Mouse (Mus musculus): ENCODE data around the gene Lyplal1. TPM values are rescaled to one million over a fixed set of nuclear protein-coding genes. Genes with fewer than 3 reads are reported as not detected.

Lyplal1 gene
- 0.09 and 0.95 TPM in 2 replicates for polyA plus RNA-seq (2012)

DNA sequence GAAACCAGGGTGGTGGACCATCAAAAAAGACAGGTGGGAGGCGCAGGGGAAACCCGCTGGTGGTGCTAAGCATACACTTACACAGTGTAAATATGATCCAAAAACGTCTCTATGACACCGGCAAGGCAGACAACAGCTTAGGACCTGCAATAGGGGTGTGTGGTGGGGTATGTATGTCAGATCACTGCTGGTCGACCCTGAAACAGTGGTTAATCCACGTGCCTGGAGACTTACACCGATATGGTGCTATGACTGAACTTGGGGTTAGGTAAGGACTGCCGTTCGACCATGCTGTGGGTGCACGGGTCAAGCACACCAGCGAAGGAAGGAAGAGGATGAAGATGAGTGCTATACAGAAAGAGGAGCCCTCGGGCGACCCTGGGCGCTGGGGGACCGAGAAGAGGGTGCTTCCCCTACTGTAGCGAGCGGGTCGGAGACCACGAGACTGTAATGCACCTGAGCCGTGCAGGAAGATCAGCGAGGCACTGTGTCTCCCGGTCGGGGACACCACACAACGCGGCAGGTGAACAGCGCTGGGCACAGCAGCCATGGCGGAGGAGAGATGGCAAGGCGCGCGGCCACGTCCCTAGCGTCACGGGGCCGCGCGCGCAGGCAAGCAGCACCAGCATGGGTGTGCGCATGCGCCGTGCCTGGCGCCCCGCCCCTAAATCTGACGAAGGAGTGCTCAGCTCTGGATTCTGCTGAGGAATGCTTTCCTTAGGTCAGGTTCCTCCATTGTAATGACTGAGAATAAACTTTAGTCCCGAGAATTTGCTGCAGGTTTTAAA lies at the start of gene Lyplal1:
Gene Lyplal1, minus strand, starts transcription at position 610 of the 788 bp plus-strand sequence.
- H3K27me3 ChIP-seq (ENCODE audit: control insufficient read depth), result no peaks in the 10 kb centered on the region
- H3K4me3 ChIP-seq (replicated peaks), result peak within 1 kb of the TSS; percentile 94
- no peaks in the 10 kb centered on the region for H3K36me3 ChIP-seq (ENCODE audit: control insufficient read depth)
- TF ChIP-seq GATA1 (IDR thresholded peaks at IDR 0.05; ENCODE audit: low read length) (no peak), TAL1 (IDR thresholded peaks at IDR 0.05; ENCODE audit: low read length) (no peak)
- H3K4me1 ChIP-seq (ENCODE audit: control insufficient read depth), result peaks cover 18% of the 10 kb centered on the region
- H3K9me3 ChIP-seq (ENCODE audit: control insufficient read depth, low read length), result no peaks in the 10 kb centered on the region

GRCm38 (mm10) chr1:186163616-186164015 lies 46.5 kb upstream of the Lyplal1 start:
- Histone ChIP-seq H3K9me3 (ENCODE audit: control insufficient read depth, low read length) (peaks cover 2% of the 10 kb centered on the region; the same call in 1 of the 2 replicates), H3K4me3 (replicated peaks) (no peak overlapping the region), H3K36me3 (ENCODE audit: control insufficient read depth) (no peaks in the 10 kb centered on the region), H3K27me3 (ENCODE audit: control insufficient read depth) (no peaks in the 10 kb centered on the region), H3K4me1 (ENCODE audit: control insufficient read depth) (no peaks in the 10 kb centered on the region)
- TF ChIP-seq GATA1 (IDR thresholded peaks at IDR 0.05; ENCODE audit: low read length) (no peak), TAL1 (IDR thresholded peaks at IDR 0.05; ENCODE audit: low read length) (no peak)

GRCm38 (mm10) chr1:186163206-186163605 lies 46.1 kb upstream of the Lyplal1 start:
- H3K36me3 ChIP-seq (ENCODE audit: control insufficient read depth), result no peaks in the 10 kb centered on the region
- no peaks in the 10 kb centered on the region for H3K4me1 ChIP-seq (ENCODE audit: control insufficient read depth)
- peaks cover 2% of the 10 kb centered on the region; the same call in 1 of the 2 replicates for H3K9me3 ChIP-seq (ENCODE audit: control insufficient read depth, low read length)
- TF ChIP-seq GATA1 (IDR thresholded peaks at IDR 0.05; ENCODE audit: low read length) (no peak), TAL1 (IDR thresholded peaks at IDR 0.05; ENCODE audit: low read length) (no peak)
- no peaks in the 10 kb centered on the region for H3K27me3 ChIP-seq (ENCODE audit: control insufficient read depth)
- H3K4me3 ChIP-seq (replicated peaks), result no peak overlapping the region

DNA sequence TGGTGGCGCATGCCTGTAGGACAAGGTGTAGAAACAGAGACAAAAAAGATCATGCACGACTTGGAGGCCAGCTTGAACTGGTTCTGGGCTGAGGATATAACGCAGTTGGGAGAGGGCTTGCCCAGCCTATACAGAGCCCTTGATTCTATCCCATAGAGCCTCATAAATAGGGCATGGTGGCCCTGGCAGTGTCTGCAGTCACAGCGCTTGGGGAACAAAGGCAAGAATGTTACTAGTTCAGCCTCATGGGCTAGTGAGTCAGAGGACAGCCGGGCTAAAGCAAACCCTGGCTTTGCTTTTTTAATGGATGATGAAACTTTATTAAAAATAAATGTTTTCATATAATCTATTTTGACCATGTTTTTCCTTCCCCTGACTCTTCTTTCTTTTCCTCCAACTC lies 33.3 kb upstream of the Lyplal1 start:
- H3K36me3 ChIP-seq (ENCODE audit: control insufficient read depth), result no peaks in the 10 kb centered on the region
- H3K4me3 ChIP-seq (replicated peaks), result no peak overlapping the region
- H3K27me3 ChIP-seq (ENCODE audit: control insufficient read depth), result no peaks in the 10 kb centered on the region
- TF ChIP-seq GATA1 (IDR thresholded peaks at IDR 0.05; ENCODE audit: low read length) (no peak), TAL1 (IDR thresholded peaks at IDR 0.05; ENCODE audit: low read length) (no peak)
- no peaks in the 10 kb centered on the region for H3K9me3 ChIP-seq (ENCODE audit: control insufficient read depth, low read length)
- no peaks in the 10 kb centered on the region for H3K4me1 ChIP-seq (ENCODE audit: control insufficient read depth)

- Histone ChIP-seq H3K9me3 (ENCODE audit: control insufficient read depth, low read length) (no peaks in the 10 kb centered on the region), H3K27me3 (ENCODE audit: control insufficient read depth) (no peaks in the 10 kb centered on the region), H3K4me1 (ENCODE audit: control insufficient read depth) (no peaks in the 10 kb centered on the region), H3K36me3 (ENCODE audit: control insufficient read depth) (no peaks in the 10 kb centered on the region), H3K4me3 (replicated peaks) (no peak overlapping the region)
- no peak for TF ChIP-seq TAL1 (IDR thresholded peaks at IDR 0.05; ENCODE audit: low read length)
- TF ChIP-seq GATA1 (IDR thresholded peaks at IDR 0.05; ENCODE audit: low read length), result no peak
Measured at GRCm38 (mm10) chr1:186145444-186145843, 28.3 kb upstream of the Lyplal1 start.

- Histone ChIP-seq H3K36me3 (ENCODE audit: control insufficient read depth) (no peaks in the 10 kb centered on the region), H3K27me3 (ENCODE audit: control insufficient read depth) (no peaks in the 10 kb centered on the region), H3K9me3 (ENCODE audit: control insufficient read depth, low read length) (no peaks in the 10 kb centered on the region), H3K4me1 (ENCODE audit: control insufficient read depth) (no peaks in the 10 kb centered on the region), H3K4me3 (replicated peaks) (no peak overlapping the region)
- TF ChIP-seq GATA1 (IDR thresholded peaks at IDR 0.05; ENCODE audit: low read length) (no peak), TAL1 (IDR thresholded peaks at IDR 0.05; ENCODE audit: low read length) (no peak)
Measured at GRCm38 (mm10) chr1:186140191-186140590, 23.1 kb upstream of the Lyplal1 start.

- TF ChIP-seq GATA1 (IDR thresholded peaks at IDR 0.05; ENCODE audit: low read length) (no peak), TAL1 (IDR thresholded peaks at IDR 0.05; ENCODE audit: low read length) (no peak)
- no peaks in the 10 kb centered on the region for H3K36me3 ChIP-seq (ENCODE audit: control insufficient read depth)
- no peaks in the 10 kb centered on the region for H3K9me3 ChIP-seq (ENCODE audit: control insufficient read depth, low read length)
- H3K27me3 ChIP-seq (ENCODE audit: control insufficient read depth), result no peaks in the 10 kb centered on the region
- no peaks in the 10 kb centered on the region for H3K4me1 ChIP-seq (ENCODE audit: control insufficient read depth)
- no peak overlapping the region for H3K4me3 ChIP-seq (replicated peaks)
Measured at GRCm38 (mm10) chr1:186137873-186138272, 20.8 kb upstream of the Lyplal1 start.

- H3K4me1 ChIP-seq (ENCODE audit: control insufficient read depth), result no peaks in the 10 kb centered on the region
- H3K4me3 ChIP-seq (replicated peaks), result no peak overlapping the region
- TF ChIP-seq GATA1 (IDR thresholded peaks at IDR 0.05; ENCODE audit: low read length), result no peak
- no peaks in the 10 kb centered on the region for H3K36me3 ChIP-seq (ENCODE audit: control insufficient read depth)
- no peaks in the 10 kb centered on the region for H3K9me3 ChIP-seq (ENCODE audit: control insufficient read depth, low read length)
- no peaks in the 10 kb centered on the region for H3K27me3 ChIP-seq (ENCODE audit: control insufficient read depth)
Measured at GRCm38 (mm10) chr1:186136636-186137380, 19.7 kb upstream of the Lyplal1 start.

GRCm38 (mm10) chr1:186131465-186131864 lies 14.4 kb upstream of the Lyplal1 start:
- Histone ChIP-seq H3K4me1 (ENCODE audit: control insufficient read depth) (no peaks in the 10 kb centered on the region), H3K27me3 (ENCODE audit: control insufficient read depth) (no peaks in the 10 kb centered on the region), H3K4me3 (replicated peaks) (no peak overlapping the region), H3K9me3 (ENCODE audit: control insufficient read depth, low read length) (no peaks in the 10 kb centered on the region), H3K36me3 (ENCODE audit: control insufficient read depth) (no peaks in the 10 kb centered on the region)
- TF ChIP-seq GATA1 (IDR thresholded peaks at IDR 0.05; ENCODE audit: low read length), result no peak
- TF ChIP-seq TAL1 (IDR thresholded peaks at IDR 0.05; ENCODE audit: low read length), result no peak
